Mouse (Mus musculus) bone marrow, adult 2 months (tissue): Measurements from ENCODE around the gene Crxos. TPM values are rescaled to one million over a fixed set of nuclear protein-coding genes. Genes with fewer than 3 reads are reported as not detected.
A peak's percentile ranks its signal among the peaks of the same experiment; 100 is the strongest.
"Not testable (repeated sequence)": the region's sequence is repeated elsewhere in the genome, so short reads cannot be mapped to it uniquely, and the experiment has no call there.

Experiments
- H3K27ac ChIP-seq: fragments of 200-500 bp; 2 replicates; pipeline ENCODE4 v1.5.1; 2012; ENCODE audit warnings: low read depth, mild to moderate bottlenecking, control low read depth, inconsistent platforms, low read length; ENCODE audit not compliant: control insufficient read depth, poor library complexity, insufficient read depth
- H3K4me1 ChIP-seq: fragments of 200-500 bp; 2 replicates; pipeline ENCODE4 v1.6.1; 2011; ENCODE audit warnings: low read length; ENCODE audit not compliant: control insufficient read depth, insufficient read depth
- H3K4me3 ChIP-seq: fragments of 200-500 bp; replicated peaks from 2 replicates; pipeline ENCODE3; 2011; ENCODE audit warnings: mild to moderate bottlenecking, low read depth, low read length, control low read depth; ENCODE audit not compliant: control insufficient read depth
- CTCF ChIP-seq: fragments of 200-500 bp; IDR thresholded peaks from 2 replicates; pipeline ENCODE4 v1.5.1; 2011; ENCODE audit warnings: low read length, control low read depth; ENCODE audit not compliant: control insufficient read depth, insufficient read depth
- POLR2A ChIP-seq: fragments of 200-500 bp; IDR thresholded peaks from 2 replicates; pipeline ENCODE4 v1.6.1; 2011; ENCODE audit warnings: low read depth, mild to moderate bottlenecking, control low read depth, low read length, borderline replicate concordance; ENCODE audit not compliant: control insufficient read depth
- WGBS: fragments of 180-500 bp; shearing (Covaris S2); methylation state at CpG from one replicate; pipeline ENCODE4 v1.1.7; 2018; 5-methylcytosine and 5-hydroxymethylcytosine counted together
- polyA plus RNA-seq: library from polyadenylated mRNA; stranded (reverse); fragments of >200 nt; gene quantifications from 2 replicates; pipeline ENCODE4 v1.2.4, GENCODE M21; 2011; ENCODE audit warnings: low replicate concordance; ENCODE audit not compliant: missing spikeins, insufficient read depth, insufficient read length

The Crxos gene
- polyA plus RNA-seq, 1 experiment, result 1.4 TPM

- 60% methylated on average over 9 of the region's 9 CpGs for WGBS
- H3K27ac ChIP-seq, result no peak overlapping the region
- no peak for TF ChIP-seq POLR2A
- no peak for TF ChIP-seq CTCF
- H3K4me1 ChIP-seq, result no peaks in the 10 kb centered on the region
- no peak overlapping the region for H3K4me3 ChIP-seq
Observed at GRCm38 (mm10) chr7:15901366-15902048, 19.1 kb downstream of the Crxos start.

GRCm38 (mm10) chr7:15905861-15906260 is 23.4 kb downstream of the Crxos start:
- WGBS, result 77% methylated on average over 7 of the region's 7 CpGs

GRCm38 (mm10) chr7:15906602-15907001 is 24.2 kb downstream of the Crxos start:
- no peaks in the 10 kb centered on the region for H3K4me1 ChIP-seq
- H3K27ac ChIP-seq, result no peak overlapping the region
- H3K4me3 ChIP-seq, result no peak overlapping the region
- TF ChIP-seq CTCF (no peak), POLR2A (no peak)
- WGBS, result 56% methylated on average over 1 of the region's 1 CpGs

More at GRCm38 (mm10) chr7:15905861-15906260, 23.4 kb downstream of the Crxos start:
- H3K4me3 ChIP-seq, result no peak overlapping the region
- H3K4me1 ChIP-seq, result no peaks in the 10 kb centered on the region
- no peak overlapping the region for H3K27ac ChIP-seq
- TF ChIP-seq POLR2A (no peak), CTCF (no peak)

GRCm38 (mm10) chr7:15907971-15908590 is 25.7 kb downstream of the Crxos start:
- Histone ChIP-seq H3K4me3 (no peak overlapping the region), H3K27ac (no peak overlapping the region), H3K4me1 (no peaks in the 10 kb centered on the region)
- WGBS, result 72% methylated on average over 8 of the region's 8 CpGs
- TF ChIP-seq CTCF (no peak), POLR2A (no peak)

GRCm38 (mm10) chr7:15910521-15910920 is 28.1 kb downstream of the Crxos start:
- TF ChIP-seq POLR2A (no peak), CTCF (no peak)
- Histone ChIP-seq H3K4me1 (no peaks in the 10 kb centered on the region; the same call in 1 of the 2 replicates), H3K27ac (no peak overlapping the region), H3K4me3 (no peak overlapping the region)
- WGBS, result 81% methylated on average over 5 of the region's 5 CpGs

- Histone ChIP-seq H3K27ac (no peak overlapping the region), H3K4me3 (no peak overlapping the region), H3K4me1 (no peaks in the 10 kb centered on the region; the same call in 1 of the 2 replicates)
- 0% methylated on average over 4 of the region's 4 CpGs for WGBS
- TF ChIP-seq POLR2A (no peak), CTCF (peak; percentile 79)
Observed at GRCm38 (mm10) chr7:15912183-15912582, 29.8 kb downstream of the Crxos start.

- no peak overlapping the region for H3K27ac ChIP-seq
- no peak overlapping the region for H3K4me3 ChIP-seq
- H3K4me1 ChIP-seq, result no peaks in the 10 kb centered on the region; the same call in 1 of the 2 replicates
- TF ChIP-seq CTCF (peak; percentile 30), POLR2A (no peak)
- WGBS, result 12% methylated on average over 2 of the region's 2 CpGs
Observed at GRCm38 (mm10) chr7:15914252-15914651, 31.8 kb downstream of the Crxos start.

GRCm38 (mm10) chr7:15914751-15915150 is 32.3 kb downstream of the Crxos start:
- H3K27ac ChIP-seq, result no peak overlapping the region
- no peak overlapping the region for H3K4me3 ChIP-seq
- 69% methylated on average over 2 of the region's 2 CpGs for WGBS
- no peaks in the 10 kb centered on the region; the same call in 1 of the 2 replicates for H3K4me1 ChIP-seq
- TF ChIP-seq POLR2A, result no peak
- TF ChIP-seq CTCF, result no peak

- WGBS, result 82% methylated on average over 4 of the region's 4 CpGs
- H3K4me3 ChIP-seq, H3K4me1 ChIP-seq: not testable (repeated sequence)
Observed at GRCm38 (mm10) chr7:15915695-15916094, 33.3 kb downstream of the Crxos start.

More at GRCm38 (mm10) chr7:15915695-15916094, 33.3 kb downstream of the Crxos start:
- not testable (repeated sequence) for H3K27ac ChIP-seq
